Mouse (Mus musculus) lung, postnatal 0 days (tissue): Measurements from ENCODE around the gene B4galnt1.
"Not testable (repeated sequence)": the region's sequence is repeated elsewhere in the genome, so short reads cannot be mapped to it uniquely, and the experiment has no call there.

Experiments used
- CTCF ChIP-seq: IDR thresholded peaks from 2 replicates; pipeline ENCODE4 v1.5.1; 2016; ENCODE audit warnings: antibody characterized with exemption, mild to moderate bottlenecking
- EP300 ChIP-seq: IDR thresholded peaks from 2 replicates; pipeline ENCODE4 v1.6.1; 2016; ENCODE audit warnings: antibody characterized with exemption, mild to moderate bottlenecking, control low read depth

GRCm38 (mm10) chr10:127162771-127163261 lies 2.2 kb upstream of the B4galnt1 start:
- not testable (repeated sequence) for TF ChIP-seq CTCF, EP300
